Comparison of ENCODE assay signal across 23 mouse cellular contexts in genomic region chr7:99523837-99524236, GRCm38 (mm10). TPM values are rescaled to one million over a fixed set of nuclear protein-coding genes. Genes with fewer than 3 reads are reported as not detected.
DNase-seq lines count a peak whose midpoint lies in the region; ATAC-seq and TF ChIP-seq lines count a peak whose summit lies in the region.
"Had no signal": no experiment of that assay in that cellular context is flagged by ENCODE, and none has a peak within 500 bp of the region (broad histone marks: within the 10 kb centered on the region; RNA-seq: fewer than 3 reads in every experiment).

No protein-coding gene starts in this region.

- ATAC-seq in intestine, embryonic 15.5 days, result peak; percentile 30; the same call in 1 of the 2 replicates
- no peak for ATAC-seq in intestine, embryonic 16.5 days
- ATAC-seq in kidney, embryonic 15.5 days (replicated peaks; ENCODE audit: low FRiP score), result no peak
- no peak for ATAC-seq in liver, embryonic 14.5 days (ENCODE audit: insufficient read depth)
- no peak for ATAC-seq in liver, embryonic 12.5 days
- ATAC-seq in midbrain, embryonic 11.5 days (ENCODE audit: low FRiP score), result no peak
- no peak for ATAC-seq in midbrain, embryonic 13.5 days
- ATAC-seq: CD4-positive, CD25-positive, alpha-beta regulatory T cell, adult 4 months; forebrain, embryonic 14.5 days had no signal

- no peak for DNase-seq in kidney, postnatal 14 days
- no peak for DNase-seq in liver, embryonic 14.5 days (ENCODE audit: low read depth in 3 of 3, low spot score in 3 of 3)
- DNase-seq in midbrain, embryonic 11.5 days (ENCODE audit: low spot score, missing footprints), result peak; percentile 53
- DNase-seq: adrenal gland, postnatal 10 days; B cell, adult 2 months; cerebellum, adult 11 months; cerebellum, adult 8-10 months; cerebellum, postnatal 14 days; embryo, embryonic 11 days; gastrocnemius, adult 2 months; gastrocnemius, postnatal 25 days had no signal

- H3K36me3 ChIP-seq in intestine, embryonic 15.5 days, result no peaks in the 10 kb centered on the region
- no peaks in the 10 kb centered on the region for H3K36me3 ChIP-seq in intestine, embryonic 16.5 days (ENCODE audit: control insufficient read depth, insufficient read depth, low read length)
- H3K36me3 ChIP-seq in kidney, embryonic 15.5 days, result no peaks in the 10 kb centered on the region
- H3K36me3 ChIP-seq in liver, embryonic 14.5 days (replicated peaks; ENCODE audit: control insufficient read depth, insufficient read depth, low read depth), result no peaks in the 10 kb centered on the region
- H3K36me3 ChIP-seq in liver, embryonic 12.5 days, result no peaks in the 10 kb centered on the region
- no peaks in the 10 kb centered on the region for H3K36me3 ChIP-seq in midbrain, embryonic 11.5 days (ENCODE audit: control insufficient read depth, insufficient read depth, low read length)
- H3K36me3 ChIP-seq in midbrain, embryonic 13.5 days, result no peaks in the 10 kb centered on the region
- H3K36me3 ChIP-seq: embryonic facial prominence, embryonic 15.5 days; forebrain, embryonic 10.5 days; G1E; heart, embryonic 12.5 days had no signal

- H3K27me3 ChIP-seq in intestine, embryonic 15.5 days (replicated peaks), result no peaks in the 10 kb centered on the region
- no peaks in the 10 kb centered on the region for H3K27me3 ChIP-seq in intestine, embryonic 16.5 days (replicated peaks; ENCODE audit: control insufficient read depth, insufficient read depth, low read length)
- no peaks in the 10 kb centered on the region for H3K27me3 ChIP-seq in kidney, embryonic 15.5 days
- H3K27me3 ChIP-seq in liver, embryonic 14.5 days (ENCODE audit: control insufficient read depth, insufficient read depth, low read length), result no peaks in the 10 kb centered on the region
- H3K27me3 ChIP-seq in liver, embryonic 12.5 days (replicated peaks), result no peaks in the 10 kb centered on the region
- no peaks in the 10 kb centered on the region for H3K27me3 ChIP-seq in midbrain, embryonic 11.5 days (ENCODE audit: control insufficient read depth, insufficient read depth, low read length)
- H3K27me3 ChIP-seq in midbrain, embryonic 13.5 days, result peaks cover 2% of the 10 kb centered on the region; the same call in 1 of the 2 replicates
- H3K27me3 ChIP-seq: embryonic facial prominence, embryonic 15.5 days; heart, embryonic 12.5 days had no signal

- H3K27ac ChIP-seq in intestine, embryonic 15.5 days, result no peak overlapping the region
- H3K27ac ChIP-seq in intestine, embryonic 16.5 days (ENCODE audit: low read length), result no peak overlapping the region
- 0 out of 2 replicates have a peak overlapping the region, but pooled peaks have one; percentile 22 for H3K27ac ChIP-seq in kidney, embryonic 15.5 days
- H3K27ac ChIP-seq in liver, embryonic 14.5 days, result no peak overlapping the region
- H3K27ac ChIP-seq in liver, embryonic 12.5 days, result no peak overlapping the region
- H3K27ac ChIP-seq in midbrain, embryonic 11.5 days (ENCODE audit: low read depth, low read length), result no peak overlapping the region
- H3K27ac ChIP-seq in midbrain, embryonic 13.5 days, result no peak overlapping the region
- H3K27ac ChIP-seq: embryonic facial prominence, embryonic 15.5 days; forebrain, embryonic 10.5 days; gastrocnemius, adult 2 months had no signal

- H3K4me1 ChIP-seq in intestine, embryonic 15.5 days (replicated peaks), result peaks cover 10% of the 10 kb centered on the region
- H3K4me1 ChIP-seq in intestine, embryonic 16.5 days (ENCODE audit: control insufficient read depth, insufficient read depth, low read length), result peaks cover 18% of the 10 kb centered on the region
- H3K4me1 ChIP-seq in kidney, embryonic 15.5 days, result peaks cover 10% of the 10 kb centered on the region
- peaks cover 4 to 9% of the 10 kb centered on the region in 2 experiments for H3K4me1 ChIP-seq in liver, embryonic 14.5 days (replicated peaks; ENCODE audit: control insufficient read depth in 2 of 2, insufficient read depth in 2 of 2, low read length in 1 of 2)
- peaks cover 15% of the 10 kb centered on the region for H3K4me1 ChIP-seq in liver, embryonic 12.5 days
- no peaks in the 10 kb centered on the region for H3K4me1 ChIP-seq in midbrain, embryonic 11.5 days (ENCODE audit: control insufficient read depth, insufficient read depth, low read length)
- no peaks in the 10 kb centered on the region for H3K4me1 ChIP-seq in midbrain, embryonic 13.5 days (replicated peaks)
- H3K4me1 ChIP-seq: embryonic facial prominence, embryonic 15.5 days; forebrain, embryonic 10.5 days had no signal

- no peak overlapping the region for H3K4me3 ChIP-seq in intestine, embryonic 15.5 days (replicated peaks)
- no peak overlapping the region for H3K4me3 ChIP-seq in intestine, embryonic 16.5 days (ENCODE audit: low read length)
- no peak overlapping the region for H3K4me3 ChIP-seq in kidney, embryonic 15.5 days (replicated peaks)
- no peak overlapping the region for H3K4me3 ChIP-seq in liver, embryonic 14.5 days (ENCODE audit: insufficient read depth in 1 of 2, low read depth in 2 of 2, low read length in 2 of 2)
- H3K4me3 ChIP-seq in liver, embryonic 12.5 days, result no peak overlapping the region
- H3K4me3 ChIP-seq in midbrain, embryonic 11.5 days (ENCODE audit: low read depth, low read length), result no peak overlapping the region
- no peak overlapping the region for H3K4me3 ChIP-seq in midbrain, embryonic 13.5 days (replicated peaks)
- H3K4me3 ChIP-seq: embryonic facial prominence, embryonic 15.5 days; erythroblast, embryonic 14.5 days; forebrain, embryonic 10.5 days; gastrocnemius, adult 2 months; heart, embryonic 12.5 days had no signal

- no peak overlapping the region for H3K9ac ChIP-seq in intestine, embryonic 15.5 days
- no peak overlapping the region for H3K9ac ChIP-seq in intestine, embryonic 16.5 days (ENCODE audit: low read depth, low read length)
- H3K9ac ChIP-seq in kidney, embryonic 15.5 days, result no peak overlapping the region
- H3K9ac ChIP-seq in liver, embryonic 14.5 days (replicated peaks), result 0 out of 2 replicates have a peak overlapping the region, but pooled peaks have one; percentile 5
- no peak overlapping the region for H3K9ac ChIP-seq in liver, embryonic 12.5 days
- H3K9ac ChIP-seq in midbrain, embryonic 11.5 days (ENCODE audit: low read length), result no peak overlapping the region
- H3K9ac ChIP-seq in midbrain, embryonic 13.5 days (replicated peaks), result no peak overlapping the region
- H3K9ac ChIP-seq: embryonic facial prominence, embryonic 15.5 days; heart, embryonic 12.5 days had no signal

- no peak for TF ChIP-seq CTCF in liver, embryonic 14.5 days (IDR thresholded peaks at IDR 0.05; ENCODE audit: low read depth)

- no peak overlapping the region for H3K4me2 ChIP-seq in intestine, embryonic 15.5 days (replicated peaks)
- H3K4me2 ChIP-seq in intestine, embryonic 16.5 days (ENCODE audit: low read depth, low read length), result no peak overlapping the region
- H3K4me2 ChIP-seq in kidney, embryonic 15.5 days, result no peak overlapping the region
- H3K4me2 ChIP-seq in liver, embryonic 14.5 days (ENCODE audit: low read depth), result no peak overlapping the region
- H3K4me2 ChIP-seq in liver, embryonic 12.5 days, result no peak overlapping the region
- no peak overlapping the region for H3K4me2 ChIP-seq in midbrain, embryonic 11.5 days
- H3K4me2 ChIP-seq in midbrain, embryonic 13.5 days (replicated peaks), result no peak overlapping the region
- H3K4me2 ChIP-seq: embryonic facial prominence, embryonic 15.5 days; heart, embryonic 12.5 days had no signal

- no peaks in the 10 kb centered on the region; the same call in 1 of the 2 replicates for H3K9me3 ChIP-seq in intestine, embryonic 15.5 days
- H3K9me3 ChIP-seq in intestine, embryonic 16.5 days (ENCODE audit: control insufficient read depth, low read length), result no peaks in the 10 kb centered on the region
- no peaks in the 10 kb centered on the region for H3K9me3 ChIP-seq in kidney, embryonic 15.5 days (replicated peaks)
- no peaks in the 10 kb centered on the region for H3K9me3 ChIP-seq in liver, embryonic 14.5 days (ENCODE audit: control insufficient read depth, low read length)
- H3K9me3 ChIP-seq in liver, embryonic 12.5 days (replicated peaks), result no peaks in the 10 kb centered on the region
- no peaks in the 10 kb centered on the region for H3K9me3 ChIP-seq in midbrain, embryonic 11.5 days (ENCODE audit: control insufficient read depth, low read length)
- no peaks in the 10 kb centered on the region for H3K9me3 ChIP-seq in midbrain, embryonic 13.5 days
- H3K9me3 ChIP-seq: embryonic facial prominence, embryonic 15.5 days; forebrain, embryonic 10.5 days; G1E; heart, embryonic 12.5 days had no signal

- no peak for TF ChIP-seq EP300 in liver, embryonic 14.5 days (IDR thresholded peaks at IDR 0.05; ENCODE audit: low read depth)

- WGBS in intestine, embryonic 15.5 days, result 52% methylated on average over 1 of the region's 1 CpGs
- WGBS in intestine, embryonic 16.5 days, result 67% methylated on average over 1 of the region's 1 CpGs
- 50% methylated on average over 1 of the region's 1 CpGs for WGBS in kidney, embryonic 15.5 days
- WGBS in liver, embryonic 14.5 days (ENCODE audit: insufficient replicate concordance), result 67% methylated on average over 1 of the region's 1 CpGs
- 79% methylated on average over 1 of the region's 1 CpGs for WGBS in liver, embryonic 12.5 days (ENCODE audit: insufficient replicate concordance)
- WGBS in midbrain, embryonic 11.5 days, result 100% methylated on average over 1 of the region's 1 CpGs
- WGBS in midbrain, embryonic 13.5 days, result 95% methylated on average over 1 of the region's 1 CpGs

RNA-seq across cellular contexts. Expression of gene Arrb1, which starts 11.4 kb away (rescaled TPM):
- 8.5 and 9.0 TPM in 2 replicates for polyA plus RNA-seq in intestine, embryonic 15.5 days (2015; fragmentation: Nextera tagmentation; extraction: Ambion mirVana)
- polyA plus RNA-seq in intestine, embryonic 16.5 days (2015; fragmentation: Nextera tagmentation; extraction: Ambion mirVana), result 7.7 and 9.2 TPM in 2 replicates
- 9.4 and 11.7 TPM in 2 replicates for polyA plus RNA-seq in kidney, embryonic 15.5 days (2015; fragmentation: Nextera tagmentation; extraction: Ambion mirVana)
- polyA plus RNA-seq in liver, embryonic 14.5 days (2012; rRNA removed), result 234 and 235 TPM in 2 replicates
- 30.1 and 36.4 TPM in 2 replicates for polyA plus RNA-seq in liver, embryonic 14.5 days (2014; fragmentation: Nextera tagmentation; extraction: Ambion mirVana)
- 134 and 136 TPM in 2 replicates for polyA plus RNA-seq in liver, embryonic 12.5 days (2016; fragmentation: Nextera tagmentation; extraction: Ambion mirVana)
- polyA plus RNA-seq in midbrain, embryonic 11.5 days (2014; fragmentation: Nextera tagmentation; extraction: Ambion mirVana), result 4.1 and 4.6 TPM in 2 replicates
- polyA plus RNA-seq in midbrain, embryonic 13.5 days (2015; fragmentation: Nextera tagmentation; extraction: Ambion mirVana), result 14.0 and 14.8 TPM in 2 replicates

RNA-seq across cellular contexts. Expression of gene Rps3, which starts 40.3 kb away (rescaled TPM):
- 810 and 875 TPM in 2 replicates for polyA plus RNA-seq in intestine, embryonic 15.5 days (2015; fragmentation: Nextera tagmentation; extraction: Ambion mirVana)
- 775 and 816 TPM in 2 replicates for polyA plus RNA-seq in intestine, embryonic 16.5 days (2015; fragmentation: Nextera tagmentation; extraction: Ambion mirVana)
- polyA plus RNA-seq in kidney, embryonic 15.5 days (2015; fragmentation: Nextera tagmentation; extraction: Ambion mirVana), result 765 and 856 TPM in 2 replicates
- 697 and 811 TPM in 2 replicates for polyA plus RNA-seq in liver, embryonic 14.5 days (2012; rRNA removed)
- polyA plus RNA-seq in liver, embryonic 14.5 days (2014; fragmentation: Nextera tagmentation; extraction: Ambion mirVana), result 661 and 668 TPM in 2 replicates
- polyA plus RNA-seq in liver, embryonic 12.5 days (2016; fragmentation: Nextera tagmentation; extraction: Ambion mirVana), result 688 TPM in 2 replicates
- polyA plus RNA-seq in midbrain, embryonic 11.5 days (2014; fragmentation: Nextera tagmentation; extraction: Ambion mirVana), result 716 and 724 TPM in 2 replicates
- 531 and 554 TPM in 2 replicates for polyA plus RNA-seq in midbrain, embryonic 13.5 days (2015; fragmentation: Nextera tagmentation; extraction: Ambion mirVana)

RNA-seq across cellular contexts. Expression of gene Klhl35, which starts 58.0 kb away (rescaled TPM):
- 0.49 and 0.62 TPM in 2 replicates for polyA plus RNA-seq in intestine, embryonic 15.5 days (2015; fragmentation: Nextera tagmentation; extraction: Ambion mirVana)
- polyA plus RNA-seq in intestine, embryonic 16.5 days (2015; fragmentation: Nextera tagmentation; extraction: Ambion mirVana), result 0.15 and 0.17 TPM in 2 replicates
- polyA plus RNA-seq in kidney, embryonic 15.5 days (2015; fragmentation: Nextera tagmentation; extraction: Ambion mirVana), result 0.67 and 1.2 TPM in 2 replicates
- polyA plus RNA-seq in liver, embryonic 14.5 days (2012; rRNA removed), result 0.09 and 0.12 TPM in 2 replicates
- 0.09 and 0.38 TPM in 2 replicates for polyA plus RNA-seq in liver, embryonic 14.5 days (2014; fragmentation: Nextera tagmentation; extraction: Ambion mirVana)
- polyA plus RNA-seq in liver, embryonic 12.5 days (2016; fragmentation: Nextera tagmentation; extraction: Ambion mirVana), result 0.14 and 0.32 TPM in 2 replicates
- 22.5 and 22.9 TPM in 2 replicates for polyA plus RNA-seq in midbrain, embryonic 11.5 days (2014; fragmentation: Nextera tagmentation; extraction: Ambion mirVana)
- polyA plus RNA-seq in midbrain, embryonic 13.5 days (2015; fragmentation: Nextera tagmentation; extraction: Ambion mirVana), result 9.0 and 17.2 TPM in 2 replicates
- polyA plus RNA-seq: CD4-positive, CD25-positive, alpha-beta regulatory T cell, adult 4 months; erythroblast, embryonic 14.5 days; G1E had no signal
